Mouse (Mus musculus) c-Kit-negative CD71-positive TER-119-positive erythroid progenitor cells, embryonic 14.5 days (primary cell): ENCODE measurements around the gene 2010005H15Rik.
"Not testable (repeated sequence)": the region's sequence is repeated elsewhere in the genome, so short reads cannot be mapped to it uniquely, and the experiment has no call there.

Experiments
- DNase-seq: peaks from one replicate; pipeline ENCODE4 v3.0.0-alpha.2; 2013; ENCODE audit warnings: low read depth, low spot score

Gene 2010005H15Rik

DNA sequence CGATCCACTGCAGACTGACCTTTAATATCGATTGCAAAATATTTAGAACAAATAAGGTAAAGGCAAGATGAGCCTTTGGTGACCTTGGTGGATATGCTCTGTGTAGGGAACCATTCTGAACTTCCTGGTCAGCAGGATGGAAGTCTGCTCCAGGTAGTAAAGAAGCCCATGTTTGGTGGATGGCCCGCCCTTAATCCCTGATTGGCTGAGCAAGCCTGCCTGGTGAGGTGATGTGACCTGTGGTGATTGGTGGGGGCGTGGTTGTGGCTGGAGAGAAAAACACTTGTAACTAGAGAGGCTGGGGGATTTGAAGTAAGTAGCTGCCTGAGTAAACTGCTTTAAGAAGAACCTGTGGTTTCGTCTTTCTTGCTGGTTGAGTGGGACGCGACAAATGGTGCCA lies at the start of gene 2010005H15Rik:
2010005H15Rik (plus strand) TSS at position 301 of the 400 bp plus-strand sequence.
- DNase-seq: not testable (repeated sequence)

DNA sequence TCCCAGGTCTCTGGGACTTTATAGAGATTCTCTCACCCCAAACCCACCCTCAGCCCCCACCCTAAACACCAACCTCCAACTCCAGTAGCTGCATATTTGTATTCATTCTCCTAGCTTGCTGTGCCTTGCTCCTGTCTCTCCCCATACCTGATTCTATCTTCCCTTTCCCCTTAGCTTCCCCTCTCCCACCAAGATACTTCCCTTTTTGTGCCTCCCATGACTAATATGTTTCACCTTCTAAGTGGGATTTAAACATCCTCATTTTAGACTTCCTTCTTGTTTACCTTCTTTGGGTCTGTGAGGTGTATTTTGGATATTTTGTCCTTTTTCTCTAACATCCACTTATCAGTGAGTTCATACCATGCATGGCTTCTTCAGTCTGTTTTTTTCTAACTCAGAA lies 45.2 kb upstream of the 2010005H15Rik start:
- DNase-seq: no peak

DNA sequence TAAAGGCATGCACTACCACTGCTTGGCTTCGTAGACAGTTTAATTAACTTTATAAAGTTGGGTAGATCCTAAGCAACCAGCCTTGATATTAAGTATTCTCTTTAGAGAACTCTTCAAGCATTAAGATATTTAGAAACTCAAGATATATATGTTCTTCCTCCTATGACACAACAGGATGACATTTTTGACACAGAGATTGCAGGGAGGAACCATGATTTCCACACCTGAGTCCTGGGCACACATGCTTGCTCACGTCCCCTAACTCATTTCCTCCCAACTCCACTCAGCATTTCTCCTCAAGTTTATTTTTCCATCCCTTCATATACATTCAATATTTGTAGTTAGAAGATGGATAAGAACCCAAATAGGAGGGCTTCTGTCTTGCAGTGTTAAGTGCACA lies 41.4 kb upstream of the 2010005H15Rik start:
- no peak for DNase-seq

DNA sequence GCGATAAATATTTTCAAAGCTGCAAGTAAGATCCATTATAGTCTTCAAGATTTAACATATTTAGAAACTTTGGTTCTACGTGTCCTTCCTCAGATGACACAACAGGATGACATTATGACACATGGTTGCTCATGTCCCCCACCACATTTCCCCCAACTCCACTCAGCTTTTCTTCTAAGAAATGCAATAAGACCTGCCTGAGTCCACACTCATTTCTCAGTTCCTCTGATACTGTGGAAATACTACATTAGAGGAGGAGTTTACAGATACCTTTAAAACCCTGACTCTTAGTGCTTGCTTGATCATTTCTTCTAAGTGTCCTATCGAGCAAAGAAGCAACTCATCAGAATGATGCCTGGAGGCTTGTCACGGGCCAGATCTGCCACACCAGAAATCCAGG lies 37.4 kb upstream of the 2010005H15Rik start, which contains the start of gene Gm5483:
Gm5483 (plus strand) TSS at position 301 of the 400 bp plus-strand sequence.
- not testable (repeated sequence) for DNase-seq

DNA sequence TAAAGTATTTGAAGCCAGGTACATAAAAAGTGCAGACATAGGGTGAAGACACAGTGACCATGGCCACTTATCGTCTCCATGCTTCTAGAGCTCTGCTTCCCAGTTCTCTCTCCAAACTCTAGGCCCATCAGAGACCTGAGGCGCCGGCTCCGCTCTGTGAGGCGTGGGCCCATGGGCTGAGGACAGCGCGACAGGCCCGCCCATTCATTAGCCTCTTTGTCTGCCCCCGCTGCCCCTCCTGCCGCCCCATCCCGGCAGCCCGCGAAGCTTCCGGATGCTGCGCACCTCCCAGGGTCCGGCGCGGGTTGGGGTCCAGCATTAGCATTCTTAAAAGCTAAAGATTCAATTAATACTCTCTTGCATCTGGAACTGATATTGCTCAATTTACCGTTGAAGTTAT lies 22.0 kb upstream of the 2010005H15Rik start:
- no peak for DNase-seq

DNA sequence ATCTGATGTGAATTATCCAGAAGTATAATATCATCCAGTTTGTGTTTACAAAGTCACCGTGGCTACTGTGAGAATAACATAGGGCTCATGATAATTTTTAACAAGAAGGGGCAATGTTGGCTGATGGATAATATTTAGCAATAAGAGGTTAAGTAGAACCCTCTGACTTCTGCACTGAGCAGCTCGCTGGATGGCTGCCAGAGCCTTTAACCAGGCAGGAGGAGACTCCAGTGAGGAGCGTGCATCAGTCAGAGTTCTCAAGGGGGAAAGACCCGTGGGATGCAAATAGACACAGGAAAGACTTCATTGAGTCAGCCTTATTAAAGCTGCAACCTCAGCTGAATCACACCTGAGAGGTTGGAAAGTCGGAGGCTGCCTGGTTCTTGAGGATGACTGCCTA lies 17.4 kb upstream of the 2010005H15Rik start:
- DNase-seq: no peak

DNA sequence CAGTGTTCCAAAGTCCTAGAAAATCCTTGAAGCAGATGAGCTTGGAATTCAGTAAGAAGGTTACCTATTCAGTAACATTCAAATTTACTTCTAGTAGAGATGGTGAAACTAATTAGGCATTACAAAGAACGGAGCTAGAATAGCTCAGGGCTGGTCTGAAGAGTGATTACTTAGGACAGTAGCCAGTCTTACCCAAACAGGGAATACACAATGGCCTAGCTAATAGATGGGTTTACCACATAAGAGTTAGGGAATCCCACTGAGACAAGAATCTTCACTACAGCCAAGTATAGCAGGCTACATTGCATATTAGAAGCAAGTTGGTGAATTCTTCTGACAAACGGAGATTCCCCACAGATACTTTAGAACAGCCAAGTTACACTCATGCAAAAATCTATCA lies 15.6 kb upstream of the 2010005H15Rik start:
- not testable (repeated sequence) for DNase-seq

DNA sequence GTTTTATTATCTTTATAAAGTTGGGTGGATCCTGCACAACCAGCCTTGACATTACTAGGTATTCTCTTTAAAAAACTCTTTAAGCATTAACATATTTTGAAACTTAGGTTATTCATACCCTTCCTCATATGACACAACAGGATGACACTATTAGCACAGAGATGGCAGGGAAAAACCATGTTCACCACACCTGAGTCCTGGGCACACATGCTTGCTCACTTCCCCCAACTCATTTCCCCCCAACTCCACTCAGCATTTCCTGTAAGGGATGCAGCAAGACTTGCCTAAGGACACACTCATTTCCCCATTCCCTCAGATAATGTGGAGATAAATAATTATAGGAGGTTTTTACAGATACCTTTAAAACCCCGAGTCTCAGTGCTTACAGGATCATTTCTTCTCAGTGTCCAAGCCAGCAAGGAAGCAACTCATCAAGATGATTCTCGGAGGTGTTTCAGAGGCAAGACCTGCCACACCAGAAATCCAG lies 11.3 kb upstream of the 2010005H15Rik start, which contains the start of gene Gm5416:
Gm5416 (plus strand) TSS at position 437 of the 487 bp plus-strand sequence.
- no peak for DNase-seq

DNA sequence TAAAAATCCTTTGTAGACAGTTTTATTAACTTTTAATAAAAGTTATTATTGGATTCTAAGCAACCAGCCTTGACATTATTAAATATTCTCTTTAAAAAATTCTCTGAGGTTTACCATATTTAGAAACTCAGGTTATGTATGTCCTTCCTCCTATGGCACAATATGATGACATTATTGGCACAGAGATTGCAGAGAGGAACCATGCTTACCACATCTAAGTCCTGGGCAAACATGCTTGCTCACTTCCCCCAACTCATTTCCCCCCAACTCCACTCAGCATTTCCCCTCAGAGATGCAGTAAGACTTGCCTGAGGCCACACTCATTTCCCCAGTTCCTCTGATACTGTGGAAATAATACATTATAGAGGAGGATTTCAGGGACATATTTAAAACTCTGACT lies 39.3 kb downstream of the 2010005H15Rik start:
- not testable (repeated sequence) for DNase-seq

DNA sequence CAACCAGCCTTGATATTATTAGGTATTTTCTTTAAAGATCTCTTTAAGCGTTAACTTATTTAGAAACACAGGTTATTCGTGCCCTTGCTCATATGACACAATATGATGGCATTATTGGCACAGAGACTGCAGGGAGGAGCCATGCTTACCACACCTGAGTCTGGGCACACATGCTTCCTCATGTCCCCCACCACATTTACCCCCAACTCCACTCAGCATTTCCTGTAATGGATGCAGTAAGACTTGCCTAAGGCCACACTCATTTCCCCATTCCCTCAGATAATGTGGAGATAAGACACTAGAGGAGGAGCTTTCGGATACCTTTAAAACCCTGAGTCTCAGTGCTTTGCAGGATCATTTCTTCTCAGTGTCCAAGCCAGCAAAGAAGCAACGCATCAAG lies 55.5 kb downstream of the 2010005H15Rik start, which contains the start of gene Stfa1:
Stfa1 (plus strand) TSS at position 156 of the 400 bp plus-strand sequence.
- not testable (repeated sequence) for DNase-seq

DNA sequence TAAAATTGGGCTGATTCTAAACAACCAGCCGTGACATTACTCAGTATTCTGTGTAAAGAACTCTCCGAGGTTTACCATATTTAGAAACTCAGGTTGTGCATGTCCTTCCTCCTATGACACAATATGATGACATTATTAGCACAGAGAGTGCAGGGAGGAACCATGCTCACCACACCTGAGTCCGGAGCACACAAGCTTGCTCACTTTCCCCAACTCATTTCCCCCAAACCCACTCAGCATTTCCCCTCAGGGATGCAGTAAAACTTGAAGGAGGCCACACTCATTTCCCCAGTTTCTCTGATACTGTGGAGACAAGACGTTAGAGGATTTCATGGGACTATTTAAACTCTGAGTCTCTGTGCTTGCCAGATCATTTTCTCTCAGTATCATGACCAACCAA lies 67.9 kb downstream of the 2010005H15Rik start:
- no peak for DNase-seq
